Mouse (Mus musculus) lung, embryonic 16.5 days (tissue): ENCODE data around the gene E030025P04Rik. TPM values are rescaled to one million over a fixed set of nuclear protein-coding genes. Genes with fewer than 3 reads are reported as not detected.

Experiments
- ATAC-seq: fragments of 200-750 bp; cut with Nextera tagmentation; 2 replicates; pipeline ENCODE4 v1.8.0; 2017; ENCODE audit warnings: low read depth, mild to moderate bottlenecking, moderate library complexity
- H3K27ac ChIP-seq: fragments of 300-500 bp; sonication (generic); 2 replicates; pipeline ENCODE4 v1.5.1; 2014; ENCODE audit warnings: mild to moderate bottlenecking, control low read depth, low read length
- H3K27me3 ChIP-seq: fragments of 300-500 bp; sonication (generic); 2 replicates; pipeline ENCODE4 v1.6.1; 2014; ENCODE audit warnings: low read depth, low read length, mixed read lengths; ENCODE audit not compliant: control insufficient read depth, insufficient read depth
- H3K36me3 ChIP-seq: fragments of 300-500 bp; sonication (generic); 2 replicates; pipeline ENCODE4 v1.6.1; 2014; ENCODE audit warnings: low read length; ENCODE audit not compliant: control insufficient read depth, insufficient read depth
- H3K4me1 ChIP-seq: fragments of 300-500 bp; sonication (generic); replicated peaks from 2 replicates; pipeline ENCODE4 v1.6.1; 2014; ENCODE audit warnings: low read length, mixed read lengths; ENCODE audit not compliant: control insufficient read depth, insufficient read depth
- H3K4me2 ChIP-seq: fragments of 300-500 bp; sonication (generic); 2 replicates; pipeline ENCODE4 v1.6.1; 2014; ENCODE audit warnings: low read depth, low read length, control low read depth
- H3K4me3 ChIP-seq: fragments of 300-500 bp; sonication (generic); 2 replicates; pipeline ENCODE4 v1.5.1; 2014; ENCODE audit warnings: mild to moderate bottlenecking, low read length, control low read depth
- H3K9ac ChIP-seq: fragments of 300-500 bp; sonication (generic); 2 replicates; pipeline ENCODE4 v1.6.1; 2014; ENCODE audit warnings: low read length, control low read depth
- H3K9me3 ChIP-seq: fragments of 300-500 bp; sonication (generic); 2 replicates; pipeline ENCODE4 v1.6.1; 2016; ENCODE audit warnings: low read length; ENCODE audit not compliant: control insufficient read depth
- WGBS: fragments of 180-500 bp; shearing (Covaris S2); extraction: QIAGEN DNeasy Blood & Tissue Kit; methylation state at CpG from one replicate; pipeline ENCODE4 v1.1.7; 2014; 5-methylcytosine and 5-hydroxymethylcytosine counted together
- polyA plus RNA-seq: library from polyadenylated mRNA; unstranded; fragments of >200 nt; fragmentation: Nextera tagmentation; extraction: Ambion mirVana; gene quantifications from 2 replicates; pipeline ENCODE4 v1.2.1, GENCODE M21; 2015

Gene E030025P04Rik
- polyA plus RNA-seq: 0.19 and 0.20 TPM in 2 replicates

DNA sequence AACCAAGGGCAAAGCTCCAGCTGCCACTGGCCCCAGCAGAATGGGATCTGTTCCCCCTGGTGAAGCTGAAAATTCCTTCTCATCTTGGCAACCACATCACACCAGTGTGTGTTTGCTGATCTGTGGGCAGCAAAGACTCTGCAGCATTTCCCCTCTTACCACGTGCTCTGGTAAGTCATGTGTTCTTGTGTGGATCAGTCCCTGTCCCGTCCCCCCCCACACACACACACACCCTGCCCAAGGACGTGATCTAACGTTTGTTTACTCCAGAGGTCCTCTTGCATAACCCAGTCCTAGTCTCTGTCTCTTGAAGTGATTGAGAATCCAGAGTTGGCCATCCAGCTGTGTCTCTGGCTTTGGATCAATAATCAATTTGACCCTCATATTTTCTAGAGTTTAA lies at the start of gene E030025P04Rik:
E030025P04Rik (minus strand) TSS at position 134 of the 400 bp plus-strand sequence.
- peak; percentile 93 for ATAC-seq
- H3K27ac ChIP-seq: peak within 1 kb of the TSS; percentile 43
- WGBS: 34% methylated on average over 4 of the region's 4 CpGs
- no peak within 1 kb of the TSS for H3K4me3 ChIP-seq
- H3K9ac ChIP-seq: no peak within 1 kb of the TSS
- H3K27me3 ChIP-seq: no peaks in the 10 kb centered on the region
- no peaks in the 10 kb centered on the region for H3K9me3 ChIP-seq
- H3K4me1 ChIP-seq: peaks cover 13% of the 10 kb centered on the region
- no peak within 1 kb of the TSS for H3K4me2 ChIP-seq
- H3K36me3 ChIP-seq: no peaks in the 10 kb centered on the region

DNA sequence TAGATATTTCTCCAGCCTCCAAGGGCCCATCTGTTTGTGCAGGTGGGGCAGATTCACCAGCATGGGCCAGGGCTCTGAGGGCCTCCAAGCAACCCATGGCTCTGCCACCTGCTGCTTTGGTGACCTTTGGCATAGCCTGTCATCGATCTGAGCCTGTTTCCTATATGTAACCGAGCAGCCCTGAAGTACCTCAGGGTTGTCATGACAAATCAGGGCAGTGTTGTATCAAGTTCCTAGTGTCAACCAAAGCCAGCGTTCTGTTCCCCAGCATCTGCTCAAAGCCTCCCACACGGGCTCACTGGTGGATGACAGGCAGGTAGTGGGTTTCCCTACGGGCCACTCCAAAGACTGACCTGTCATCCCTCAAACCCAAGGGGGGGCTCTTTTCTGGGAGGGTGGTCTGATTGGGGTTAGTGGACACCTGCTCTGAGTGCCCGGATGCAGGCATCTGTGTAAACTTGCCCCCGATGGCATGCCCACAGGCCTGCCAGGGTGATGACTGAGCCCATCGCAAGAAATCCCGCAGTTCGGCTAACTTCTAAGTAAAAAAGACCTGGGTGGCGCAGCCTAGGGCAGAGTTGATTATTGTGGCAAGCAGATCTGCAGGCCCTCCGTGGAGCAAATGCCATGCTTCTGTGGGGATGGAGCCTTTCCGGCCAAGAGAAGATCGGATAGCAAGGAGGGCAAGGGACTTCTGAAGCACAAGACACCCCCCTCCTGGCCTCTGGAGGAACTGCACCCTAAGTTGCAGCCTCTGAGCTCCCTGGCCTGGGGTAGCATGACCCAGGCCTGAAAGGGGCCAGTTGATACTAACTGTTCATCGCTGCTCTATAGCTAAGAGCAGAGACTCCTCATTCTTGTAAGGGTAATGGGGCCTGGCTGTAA lies 48.7 kb upstream of the E030025P04Rik start:
- Histone ChIP-seq H3K27me3 (no peaks in the 10 kb centered on the region), H3K36me3 (no peaks in the 10 kb centered on the region), H3K4me1 (peaks cover 3% of the 10 kb centered on the region), H3K4me3 (no peak overlapping the region), H3K9ac (no peak overlapping the region), H3K27ac (no peak overlapping the region), H3K9me3 (no peaks in the 10 kb centered on the region), H3K4me2 (no peak overlapping the region)
- WGBS: 42% methylated on average over 15 of the region's 15 CpGs
- ATAC-seq: peak; percentile 84

DNA sequence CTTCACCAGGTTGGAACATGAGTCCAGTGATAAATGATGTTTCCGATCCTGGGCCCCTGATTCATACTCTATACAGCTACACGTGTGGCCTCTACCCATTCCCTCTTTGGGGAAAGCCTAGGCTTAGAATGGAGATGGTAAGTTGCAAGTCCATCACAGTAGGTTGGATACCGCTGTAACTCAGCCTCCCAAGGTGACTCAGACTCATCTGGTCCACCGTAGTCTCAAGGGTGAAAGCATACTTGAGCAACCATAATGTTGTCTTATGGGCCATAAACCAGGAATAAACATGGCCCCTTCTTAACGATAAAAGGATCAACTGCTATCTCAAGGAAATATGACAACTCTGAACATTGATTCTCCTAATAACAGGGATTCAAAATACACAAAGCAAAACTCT lies 44.1 kb upstream of the E030025P04Rik start:
- Histone ChIP-seq H3K27ac (no peak overlapping the region), H3K4me2 (no peak overlapping the region), H3K9me3 (no peaks in the 10 kb centered on the region), H3K9ac (no peak overlapping the region), H3K36me3 (no peaks in the 10 kb centered on the region), H3K27me3 (no peaks in the 10 kb centered on the region), H3K4me3 (no peak overlapping the region), H3K4me1 (peaks cover 3% of the 10 kb centered on the region)
- ATAC-seq: no peak
- 86% methylated on average over 5 of the region's 5 CpGs for WGBS

DNA sequence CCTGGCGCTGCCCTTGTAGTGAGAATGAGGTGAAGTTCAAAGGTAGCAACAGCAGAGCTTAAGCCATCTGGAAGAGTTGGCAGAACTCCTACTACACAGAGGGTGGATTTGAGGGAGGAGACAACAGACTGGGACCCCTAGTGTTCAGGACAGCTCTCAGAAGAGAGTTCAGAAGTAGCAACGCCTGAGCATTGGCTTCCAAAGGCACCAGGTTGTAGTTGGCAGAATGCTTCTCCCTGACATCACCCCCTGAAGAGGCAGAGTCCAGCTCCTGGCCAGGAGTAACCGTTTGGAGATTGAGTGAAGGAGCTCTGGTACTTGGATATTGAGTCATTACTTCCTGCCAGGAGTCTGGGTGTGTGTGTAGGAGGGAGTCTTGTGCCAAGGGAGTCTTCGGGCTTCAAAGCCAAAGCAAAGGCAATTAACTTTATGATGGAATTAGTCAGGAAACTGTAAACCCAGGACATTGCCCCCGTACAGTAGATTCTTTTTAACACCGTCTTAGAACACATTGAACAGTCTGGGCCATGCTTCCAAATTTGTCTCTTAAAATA lies 43.5 kb upstream of the E030025P04Rik start:
- no peak overlapping the region for H3K4me2 ChIP-seq
- no peaks in the 10 kb centered on the region for H3K4me1 ChIP-seq
- H3K9ac ChIP-seq: no peak overlapping the region
- no peak overlapping the region for H3K27ac ChIP-seq
- ATAC-seq: no peak
- H3K27me3 ChIP-seq: no peaks in the 10 kb centered on the region
- H3K36me3 ChIP-seq: no peaks in the 10 kb centered on the region
- H3K4me3 ChIP-seq: no peak overlapping the region
- H3K9me3 ChIP-seq: no peaks in the 10 kb centered on the region
- WGBS: 67% methylated on average over 6 of the region's 6 CpGs

DNA sequence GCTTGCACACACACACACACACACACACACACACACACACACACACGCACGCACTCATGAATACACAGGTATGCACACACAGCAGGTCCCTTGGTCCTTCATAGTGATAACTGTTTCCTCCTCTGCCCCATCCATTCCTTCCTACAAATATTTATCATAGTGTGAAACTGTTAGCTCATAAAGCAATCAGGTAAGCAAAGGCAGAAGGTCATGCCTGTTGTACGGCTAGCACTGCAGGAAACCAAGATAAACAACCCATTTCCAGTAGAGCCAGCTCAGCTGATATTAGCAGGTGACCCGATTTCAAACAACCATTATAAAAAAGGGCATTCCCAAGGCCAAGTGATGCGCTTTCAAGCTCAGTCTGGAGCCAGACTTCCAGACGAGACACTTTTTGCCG lies 36.9 kb upstream of the E030025P04Rik start:
- no peaks in the 10 kb centered on the region for H3K9me3 ChIP-seq
- H3K4me1 ChIP-seq: no peaks in the 10 kb centered on the region
- ATAC-seq: no peak
- H3K27me3 ChIP-seq: no peaks in the 10 kb centered on the region
- WGBS: 53% methylated on average over 7 of the region's 7 CpGs
- no peak overlapping the region for H3K27ac ChIP-seq
- no peaks in the 10 kb centered on the region for H3K36me3 ChIP-seq
- H3K4me3 ChIP-seq: no peak overlapping the region
- no peak overlapping the region for H3K4me2 ChIP-seq
- H3K9ac ChIP-seq: no peak overlapping the region

DNA sequence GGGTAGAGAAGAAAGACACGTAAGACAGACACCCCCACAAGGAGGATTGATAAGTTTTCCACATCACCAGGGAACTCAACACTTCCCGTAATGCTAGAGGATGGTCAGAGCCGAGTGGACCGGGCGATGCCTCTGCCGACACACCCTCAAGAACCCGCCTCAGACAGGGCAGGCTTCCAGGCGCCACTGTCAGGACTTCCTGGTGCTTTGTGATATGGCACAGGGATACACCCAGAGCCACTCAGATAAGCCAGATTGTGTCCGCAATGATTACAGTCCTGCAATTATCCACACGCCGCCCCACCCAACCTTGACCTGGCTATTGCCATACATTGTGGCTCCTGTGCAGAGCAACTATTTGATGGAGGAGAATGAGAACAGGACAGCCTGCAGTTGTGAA lies 36.1 kb upstream of the E030025P04Rik start:
- Histone ChIP-seq H3K27ac (no peak overlapping the region), H3K9ac (no peak overlapping the region), H3K4me1 (no peaks in the 10 kb centered on the region), H3K27me3 (no peaks in the 10 kb centered on the region), H3K4me3 (no peak overlapping the region), H3K9me3 (no peaks in the 10 kb centered on the region), H3K4me2 (no peak overlapping the region), H3K36me3 (no peaks in the 10 kb centered on the region)
- 68% methylated on average over 11 of the region's 11 CpGs for WGBS
- ATAC-seq: no peak

DNA sequence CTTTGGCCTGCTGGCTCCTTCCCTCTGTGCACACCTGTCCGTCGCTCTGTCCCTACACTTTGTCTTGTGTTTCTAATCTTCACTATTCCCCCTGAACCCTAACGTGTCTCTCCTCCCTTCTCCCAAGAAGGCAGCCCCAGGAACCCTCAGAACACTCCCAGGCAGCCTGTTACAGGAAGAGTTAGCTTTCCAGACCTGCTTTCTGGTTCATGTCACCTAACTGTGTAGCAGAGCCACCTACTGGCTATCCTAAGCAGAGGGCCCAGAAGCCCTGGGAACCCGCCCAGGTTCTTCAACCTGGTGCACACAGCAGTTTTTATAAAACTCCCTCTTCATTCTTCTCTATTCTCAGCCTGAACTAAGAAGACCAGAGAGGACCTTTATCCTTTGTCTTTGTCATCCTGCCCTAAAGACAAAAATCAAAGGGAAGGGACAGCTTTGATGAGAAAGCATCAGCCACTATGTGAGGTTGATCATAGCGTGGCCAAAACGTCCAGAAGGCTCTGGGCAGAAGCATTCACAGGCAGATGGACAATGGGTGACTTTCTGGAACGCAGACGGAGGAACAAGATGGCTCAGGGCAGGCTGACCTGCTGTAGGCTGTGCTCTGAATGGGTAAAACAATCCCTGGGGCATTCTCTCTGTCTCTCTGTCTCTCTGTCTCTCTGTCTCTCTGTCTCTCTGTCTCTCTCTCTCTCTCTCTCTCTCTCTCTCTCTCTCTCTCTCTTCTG lies 34.8 kb upstream of the E030025P04Rik start:
- 57% methylated on average over 8 of the region's 8 CpGs for WGBS
- H3K27me3 ChIP-seq: no peaks in the 10 kb centered on the region
- H3K4me1 ChIP-seq: peaks cover 4% of the 10 kb centered on the region; the same call in 1 of the 2 replicates
- H3K9ac ChIP-seq: no peak overlapping the region
- no peaks in the 10 kb centered on the region for H3K36me3 ChIP-seq
- H3K4me3 ChIP-seq: no peak overlapping the region
- H3K9me3 ChIP-seq: no peaks in the 10 kb centered on the region
- no peak overlapping the region for H3K4me2 ChIP-seq
- H3K27ac ChIP-seq: no peak overlapping the region
- ATAC-seq: no peak

DNA sequence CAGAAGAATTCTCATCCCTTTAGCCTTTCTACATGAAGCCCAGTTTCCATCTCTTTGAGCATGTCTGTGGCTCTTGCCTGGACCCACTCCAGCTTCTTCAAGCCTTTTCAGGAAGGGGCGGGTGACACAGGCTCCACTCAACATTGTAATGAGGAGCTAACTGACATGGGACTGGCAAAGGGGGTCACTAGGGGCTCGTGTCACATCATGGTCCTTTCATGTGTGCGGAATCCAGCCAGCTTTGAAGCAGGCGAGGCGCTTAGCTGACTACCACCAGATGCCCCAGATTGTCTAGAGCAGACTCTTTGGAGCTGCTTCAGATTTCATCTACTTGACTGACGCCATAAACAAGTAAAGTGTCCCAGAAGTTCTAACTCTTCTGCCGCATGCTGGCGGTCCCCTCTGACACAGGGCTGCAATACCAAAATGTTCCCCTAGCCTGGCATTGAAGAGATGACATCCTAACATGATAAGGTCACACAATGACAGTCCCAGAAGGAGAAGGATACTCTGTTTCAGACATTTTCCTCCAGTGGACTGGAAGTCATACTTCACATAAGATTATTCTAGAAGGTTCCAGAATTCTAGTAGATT lies 31.3 kb upstream of the E030025P04Rik start:
- H3K4me1 ChIP-seq: peaks cover 4% of the 10 kb centered on the region; the same call in 1 of the 2 replicates
- 54% methylated on average over 8 of the region's 8 CpGs for WGBS
- H3K4me2 ChIP-seq: no peak overlapping the region
- peak overlapping the region; percentile 84 for H3K27ac ChIP-seq
- peaks cover 3% of the 10 kb centered on the region; the same call in 1 of the 2 replicates for H3K9me3 ChIP-seq
- H3K4me3 ChIP-seq: no peak overlapping the region
- H3K9ac ChIP-seq: no peak overlapping the region
- H3K36me3 ChIP-seq: no peaks in the 10 kb centered on the region
- ATAC-seq: peak; percentile 95
- no peaks in the 10 kb centered on the region for H3K27me3 ChIP-seq

DNA sequence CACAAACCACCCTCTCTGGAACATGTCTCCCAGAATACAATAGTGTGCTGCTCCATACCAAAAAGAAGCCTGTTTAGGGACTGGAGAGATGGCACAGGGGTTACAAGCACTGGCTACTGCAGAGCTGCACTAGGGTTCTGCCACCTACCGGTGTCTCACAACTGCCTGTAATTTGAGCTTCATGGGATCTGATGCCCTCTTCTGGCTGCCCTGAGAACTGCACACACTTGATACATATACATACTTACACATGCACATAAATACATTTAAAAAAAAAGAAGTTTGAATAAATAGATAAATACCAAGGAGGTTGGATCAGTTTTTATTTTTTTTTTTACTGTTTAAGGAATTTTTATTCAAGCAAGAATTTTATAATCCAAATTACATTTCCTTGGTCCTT lies 28.1 kb upstream of the E030025P04Rik start:
- Histone ChIP-seq H3K9me3 (peaks cover 3% of the 10 kb centered on the region; the same call in 1 of the 2 replicates), H3K36me3 (no peaks in the 10 kb centered on the region), H3K27ac (no peak overlapping the region), H3K9ac (no peak overlapping the region), H3K27me3 (no peaks in the 10 kb centered on the region), H3K4me3 (no peak overlapping the region), H3K4me2 (no peak overlapping the region), H3K4me1 (peaks cover 6% of the 10 kb centered on the region; the same call in 1 of the 2 replicates)
- no peak for ATAC-seq
- 84% methylated on average over 1 of the region's 1 CpGs for WGBS
